In the genomic region with DNA sequence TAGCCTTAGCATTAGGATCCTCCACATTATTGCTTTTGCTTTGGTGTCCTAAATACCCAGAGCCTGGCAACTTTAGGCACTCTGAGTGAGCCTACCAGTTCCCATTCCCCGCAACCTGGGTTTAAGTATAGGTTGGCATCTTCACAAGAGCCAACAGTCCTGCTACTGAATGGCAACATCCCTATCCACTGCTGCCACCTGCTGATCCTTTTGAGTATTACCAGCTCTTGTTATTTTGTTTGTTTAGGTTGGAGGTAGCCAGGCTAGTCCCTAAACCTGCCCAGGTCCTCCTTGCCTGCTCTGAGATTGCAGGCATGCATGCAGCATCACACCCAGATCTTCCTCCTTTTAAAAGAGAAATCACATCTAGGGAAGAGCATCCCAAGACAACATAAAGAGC, we compare ENCODE assay signal across 7 mouse cellular contexts. TPM values are rescaled to one million over a fixed set of nuclear protein-coding genes. Genes with fewer than 3 reads are reported as not detected.
DNase-seq lines count a peak whose midpoint lies in the region; ATAC-seq and TF ChIP-seq lines count a peak whose summit lies in the region.
"Not testable (repeated sequence)": the region's sequence is repeated elsewhere in the genome, so short reads cannot be mapped to it uniquely, and the experiment has no call there.

No protein-coding gene starts in this region.

- not testable (repeated sequence) for H3K36me3 ChIP-seq in heart, postnatal 0 days (replicated peaks; ENCODE audit: control insufficient read depth, insufficient read depth, low read length); kidney, postnatal 0 days (ENCODE audit: insufficient read depth, low read length); limb, embryonic 12.5 days; midbrain, embryonic 16.5 days (ENCODE audit: control insufficient read depth, insufficient read depth, low read length)

- H3K4me2 ChIP-seq in heart, postnatal 0 days (ENCODE audit: low read depth, low read length); kidney, postnatal 0 days (ENCODE audit: low read length); limb, embryonic 12.5 days; midbrain, embryonic 16.5 days (ENCODE audit: low read length): not testable (repeated sequence)

- not testable (repeated sequence) for H3K27ac ChIP-seq in heart, postnatal 0 days (ENCODE audit: low read depth); kidney, postnatal 0 days; limb, embryonic 12.5 days; midbrain, embryonic 16.5 days (ENCODE audit: low read length)

- not testable (repeated sequence) for H3K27me3 ChIP-seq in heart, postnatal 0 days (ENCODE audit: control insufficient read depth, insufficient read depth, low read length); kidney, postnatal 0 days (ENCODE audit: insufficient read depth, low read length); limb, embryonic 12.5 days; midbrain, embryonic 16.5 days (ENCODE audit: control insufficient read depth, insufficient read depth, low read depth, low read length)

- peak; percentile 57 for TF ChIP-seq CTCF in heart, postnatal 0 days (IDR thresholded peaks at IDR 0.05; ENCODE audit: low read depth)
- TF ChIP-seq CTCF in kidney, postnatal 0 days (IDR thresholded peaks at IDR 0.05; ENCODE audit: low read depth) = peak; percentile 75

- H3K4me1 ChIP-seq in heart, postnatal 0 days (ENCODE audit: control insufficient read depth, insufficient read depth); kidney, postnatal 0 days (replicated peaks; ENCODE audit: insufficient read depth, low read length); limb, embryonic 12.5 days (replicated peaks); midbrain, embryonic 16.5 days (ENCODE audit: control insufficient read depth, insufficient read depth, low read length): not testable (repeated sequence)

- peak; percentile 78; the same call in 1 of the 2 replicates for ATAC-seq in erythroblast, adult 5-6 weeks (replicated peaks; ENCODE audit: low FRiP score, poor library complexity, severe bottlenecking)
- ATAC-seq in heart, postnatal 0 days (ENCODE audit: insufficient read depth, low read depth) = not testable (repeated sequence)
- 0 out of 2 replicates have a peak, but pooled peaks have one; percentile 52 for ATAC-seq in kidney, postnatal 0 days (replicated peaks; ENCODE audit: low FRiP score, low read depth)
- ATAC-seq in limb, embryonic 12.5 days (ENCODE audit: insufficient number of reproducible peaks, insufficient read depth, low FRiP score, low TSS enrichment, low read depth) = 0 out of 2 replicates have a peak, but pooled peaks have one; percentile 24
- peak; percentile 66 for ATAC-seq in midbrain, embryonic 16.5 days

- not testable (repeated sequence) for H3K4me3 ChIP-seq in heart, postnatal 0 days (ENCODE audit: low read depth, low read length); kidney, postnatal 0 days (replicated peaks; ENCODE audit: low read depth, low read length); limb, embryonic 12.5 days (replicated peaks); midbrain, embryonic 16.5 days (ENCODE audit: low read depth, low read length)

- not testable (repeated sequence) for H3K9me3 ChIP-seq in heart, postnatal 0 days (replicated peaks; ENCODE audit: control insufficient read depth, low read length); kidney, postnatal 0 days (replicated peaks; ENCODE audit: low read length); limb, embryonic 12.5 days; midbrain, embryonic 16.5 days (replicated peaks; ENCODE audit: control insufficient read depth, low read length, poor library complexity, severe bottlenecking)

- DNase-seq in adrenal gland, postnatal 14 days = peak; percentile 79
- peak; percentile 20 for DNase-seq in heart, postnatal 0 days (ENCODE audit: low spot score)
- peak; percentile 55 for DNase-seq in kidney, postnatal 0 days (ENCODE audit: low spot score)
- DNase-seq in spleen, postnatal 10 days (ENCODE audit: low spot score in 2 of 2) = peak; percentile 68 to 77

- not testable (repeated sequence) for H3K9ac ChIP-seq in heart, postnatal 0 days (replicated peaks; ENCODE audit: low read depth, low read length); kidney, postnatal 0 days (ENCODE audit: low read depth, low read length); limb, embryonic 12.5 days (replicated peaks); midbrain, embryonic 16.5 days (ENCODE audit: low read depth, low read length)

- not testable (repeated sequence) for TF ChIP-seq EP300 in heart, postnatal 0 days (IDR thresholded peaks at IDR 0.05; ENCODE audit: low read depth)

- 11% methylated on average over 1 of the region's 1 CpGs for WGBS in heart, postnatal 0 days
- 24% methylated on average over 1 of the region's 1 CpGs for WGBS in kidney, postnatal 0 days
- 26% methylated on average over 1 of the region's 1 CpGs for WGBS in limb, embryonic 12.5 days
- WGBS in midbrain, embryonic 16.5 days = 30% methylated on average over 1 of the region's 1 CpGs

RNA-seq across cellular contexts. Expression of gene Ang, which starts 7.3 kb away (rescaled TPM):
- total RNA-seq in adrenal gland, postnatal 14 days (2021) = 6.0 and 37.1 TPM in 2 replicates
- total RNA-seq in erythroblast, adult 5-6 weeks (2015; ENCODE audit: low replicate concordance) = 1.9 TPM in 1 of 2 replicates, not detected in the other
- total RNA-seq in erythroblast, adult 5-6 weeks (2017; ENCODE audit: low replicate concordance) = 1.3 TPM in 1 of 2 replicates, not detected in the other
- total RNA-seq in heart, postnatal 0 days (2014; rRNA removed; ENCODE audit: low replicate concordance) = 9.3 TPM in 1 of 2 replicates, not detected in the other
- 2.6 and 2.9 TPM in 2 replicates for polyA plus RNA-seq in heart, postnatal 0 days (2015; fragmentation: Nextera tagmentation; extraction: Ambion mirVana)
- 6.7 and 7.5 TPM in 2 replicates for polyA plus RNA-seq in kidney, postnatal 0 days (2015; fragmentation: Nextera tagmentation; extraction: Ambion mirVana)
- 3.1 and 3.7 TPM in 2 replicates for polyA plus RNA-seq in limb, embryonic 12.5 days (2016; fragmentation: Nextera tagmentation; extraction: Ambion mirVana)
- 3.1 and 3.2 TPM in 2 replicates for polyA plus RNA-seq in midbrain, embryonic 16.5 days (2015; fragmentation: Nextera tagmentation; extraction: Ambion mirVana)

RNA-seq across cellular contexts. Expression of gene Rnase4, which starts 7.4 kb away (rescaled TPM):
- 56.5 and 131 TPM in 2 replicates for total RNA-seq in adrenal gland, postnatal 14 days (2021)
- total RNA-seq in erythroblast, adult 5-6 weeks (2015; ENCODE audit: low replicate concordance) = 7.5 and 20.6 TPM in 2 replicates
- 5.6 and 7.5 TPM in 2 replicates for total RNA-seq in erythroblast, adult 5-6 weeks (2017; ENCODE audit: low replicate concordance)
- 53.3 and 58.1 TPM in 2 replicates for total RNA-seq in heart, postnatal 0 days (2014; rRNA removed; ENCODE audit: low replicate concordance)
- 29.1 and 32.5 TPM in 2 replicates for polyA plus RNA-seq in heart, postnatal 0 days (2015; fragmentation: Nextera tagmentation; extraction: Ambion mirVana)
- 41.4 and 48.2 TPM in 2 replicates for polyA plus RNA-seq in kidney, postnatal 0 days (2015; fragmentation: Nextera tagmentation; extraction: Ambion mirVana)
- 14.1 and 15.8 TPM in 2 replicates for polyA plus RNA-seq in limb, embryonic 12.5 days (2016; fragmentation: Nextera tagmentation; extraction: Ambion mirVana)
- polyA plus RNA-seq in midbrain, embryonic 16.5 days (2015; fragmentation: Nextera tagmentation; extraction: Ambion mirVana) = 13.6 and 15.2 TPM in 2 replicates

RNA-seq across cellular contexts. Expression of gene Eddm3b, which starts 15.9 kb away (rescaled TPM):
- total RNA-seq in adrenal gland, postnatal 14 days (2021) = not detected in 2 replicates
- not detected in 2 replicates for total RNA-seq in erythroblast, adult 5-6 weeks (2015; ENCODE audit: low replicate concordance)
- total RNA-seq in erythroblast, adult 5-6 weeks (2017; ENCODE audit: low replicate concordance) = not detected in 2 replicates
- total RNA-seq in heart, postnatal 0 days (2014; rRNA removed; ENCODE audit: low replicate concordance) = not detected in 2 replicates
- polyA plus RNA-seq in heart, postnatal 0 days (2015; fragmentation: Nextera tagmentation; extraction: Ambion mirVana) = not detected in 2 replicates
- 2.0 and 2.8 TPM in 2 replicates for polyA plus RNA-seq in kidney, postnatal 0 days (2015; fragmentation: Nextera tagmentation; extraction: Ambion mirVana)
- not detected in 2 replicates for polyA plus RNA-seq in limb, embryonic 12.5 days (2016; fragmentation: Nextera tagmentation; extraction: Ambion mirVana)
- polyA plus RNA-seq in midbrain, embryonic 16.5 days (2015; fragmentation: Nextera tagmentation; extraction: Ambion mirVana) = not detected in 2 replicates

RNA-seq across cellular contexts. Expression of gene Olfr750, which starts 24.1 kb away (rescaled TPM):
- total RNA-seq in adrenal gland, postnatal 14 days (2021) = not detected in 2 replicates
- total RNA-seq in erythroblast, adult 5-6 weeks (2015; ENCODE audit: low replicate concordance) = not detected in 2 replicates
- not detected in 2 replicates for total RNA-seq in erythroblast, adult 5-6 weeks (2017; ENCODE audit: low replicate concordance)
- not detected in 2 replicates for total RNA-seq in heart, postnatal 0 days (2014; rRNA removed; ENCODE audit: low replicate concordance)
- polyA plus RNA-seq in heart, postnatal 0 days (2015; fragmentation: Nextera tagmentation; extraction: Ambion mirVana) = not detected in 2 replicates
- polyA plus RNA-seq in kidney, postnatal 0 days (2015; fragmentation: Nextera tagmentation; extraction: Ambion mirVana) = not detected in 2 replicates
- not detected in 2 replicates for polyA plus RNA-seq in limb, embryonic 12.5 days (2016; fragmentation: Nextera tagmentation; extraction: Ambion mirVana)
- 0.07 TPM in 1 of 2 replicates, not detected in the other for polyA plus RNA-seq in midbrain, embryonic 16.5 days (2015; fragmentation: Nextera tagmentation; extraction: Ambion mirVana)

RNA-seq across cellular contexts. Expression of gene Rnase6, which starts 25.4 kb away (rescaled TPM):
- total RNA-seq in adrenal gland, postnatal 14 days (2021) = 1.3 and 4.5 TPM in 2 replicates
- 8.1 and 47.2 TPM in 2 replicates for total RNA-seq in erythroblast, adult 5-6 weeks (2015; ENCODE audit: low replicate concordance)
- 9.5 and 15.7 TPM in 2 replicates for total RNA-seq in erythroblast, adult 5-6 weeks (2017; ENCODE audit: low replicate concordance)
- total RNA-seq in heart, postnatal 0 days (2014; rRNA removed; ENCODE audit: low replicate concordance) = not detected in 2 replicates
- polyA plus RNA-seq in heart, postnatal 0 days (2015; fragmentation: Nextera tagmentation; extraction: Ambion mirVana) = 0.63 and 0.81 TPM in 2 replicates
- 0.83 and 1.4 TPM in 2 replicates for polyA plus RNA-seq in kidney, postnatal 0 days (2015; fragmentation: Nextera tagmentation; extraction: Ambion mirVana)
- 0.33 and 0.51 TPM in 2 replicates for polyA plus RNA-seq in limb, embryonic 12.5 days (2016; fragmentation: Nextera tagmentation; extraction: Ambion mirVana)
- 0.77 and 0.91 TPM in 2 replicates for polyA plus RNA-seq in midbrain, embryonic 16.5 days (2015; fragmentation: Nextera tagmentation; extraction: Ambion mirVana)

Comparison
In these comparisons a context has a peak if more than half of its experiments do, and no peak if none do; other contexts are left out.
1. DNase-seq: peak in every context shown above with its lines; median percentile 79 in adrenal gland, postnatal 14 days; 72 in spleen, postnatal 10 days; 55 in kidney, postnatal 0 days; 20 in heart, postnatal 0 days.